Mouse (Mus musculus) granulocyte monocyte progenitor cell, adult 5-6 weeks (primary cell): Measurements from ENCODE around the gene Fam13c. TPM values are rescaled to one million over a fixed set of nuclear protein-coding genes. Genes with fewer than 3 reads are reported as not detected.
"Not testable (repeated sequence)": the region's sequence is repeated elsewhere in the genome, so short reads cannot be mapped to it uniquely, and the experiment has no call there.

ENCODE experiments used
- ATAC-seq: replicated peaks from 2 replicates; pipeline ENCODE4 v1.8.0; 2016; ENCODE audit warnings: mild to moderate bottlenecking, moderate TSS enrichment, inconsistent platforms; ENCODE audit not compliant: poor library complexity, severe bottlenecking
- total RNA-seq, 2 experiments: library from RNA; stranded (forward) in 1 of 2; stranded (reverse) in 1 of 2; fragments of 200-712, 200-1000 nt in 1 of 2; fragments of >200 nt in 1 of 2; fragmentation: Nextera tagmentation in 1 of 2; gene quantifications; 2 replicates each; pipeline ENCODE4 v1.2.3; 2014 to 2017

The Fam13c gene
- not detected in 2 replicates for total RNA-seq (2014; fragmentation: Nextera tagmentation)
- not detected in 2 replicates for total RNA-seq (2017)

DNA sequence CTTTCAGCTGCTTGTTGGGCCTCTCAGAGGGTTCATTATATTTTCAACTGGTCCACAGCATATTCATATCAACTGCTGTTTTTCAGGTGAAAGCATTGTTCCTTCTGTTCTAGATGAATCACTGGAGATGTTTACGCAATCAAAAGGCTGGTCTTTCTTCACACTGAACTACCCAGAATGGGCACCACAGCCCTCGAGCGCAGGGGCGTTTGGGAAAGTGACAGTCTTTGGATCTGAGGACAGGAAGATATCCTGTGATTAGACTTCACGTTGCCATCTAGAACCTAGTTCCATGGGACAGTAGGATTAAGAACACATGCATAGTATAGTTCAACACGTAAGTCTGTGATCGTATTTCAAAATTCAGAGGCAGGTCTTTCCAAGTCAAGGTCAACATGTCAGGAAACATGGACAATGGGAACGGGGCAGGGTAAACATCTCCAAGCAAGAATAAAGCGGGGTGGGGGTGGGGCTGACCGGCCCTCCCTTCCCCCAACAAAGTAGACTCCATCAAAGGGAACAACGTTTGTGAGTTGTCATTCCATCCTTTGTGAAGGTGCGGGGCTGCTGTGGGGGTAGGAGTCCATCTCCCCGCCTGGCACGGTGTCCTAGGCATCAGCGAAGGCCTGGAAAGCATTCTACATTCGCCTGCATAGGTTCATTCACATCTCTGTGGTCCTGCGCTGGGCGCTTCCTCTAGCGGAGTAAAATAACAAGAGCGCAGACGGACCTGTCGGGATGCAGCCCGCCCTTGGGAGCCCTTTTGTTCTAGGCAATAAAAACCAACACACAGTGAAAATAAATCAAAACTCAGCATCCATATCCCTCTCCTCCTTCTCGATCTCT is at the start of gene Fam13c:
Gene Fam13c (plus strand): TSS at position 806 of the 846 bp plus-strand sequence.
- no peak for ATAC-seq

DNA sequence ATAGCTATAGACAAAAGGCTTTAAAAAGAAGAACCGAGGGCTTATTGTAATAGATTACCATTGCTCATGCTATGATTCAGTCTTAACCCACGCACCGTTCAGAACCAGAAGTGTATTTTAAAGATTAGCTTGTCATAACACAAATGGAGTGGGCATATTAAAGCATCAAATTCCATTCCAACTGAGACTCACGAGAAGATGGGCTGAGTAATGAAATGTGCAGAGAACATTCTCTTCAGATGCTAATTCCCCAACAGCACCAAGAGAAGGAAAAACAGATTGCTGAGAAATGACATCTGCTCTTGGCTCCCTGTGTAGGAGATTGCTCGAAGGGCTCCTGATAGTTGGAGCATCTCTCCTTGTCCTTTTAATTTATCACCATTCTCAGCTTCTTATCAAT is 44.4 kb upstream of the Fam13c start:
- ATAC-seq: no peak

DNA sequence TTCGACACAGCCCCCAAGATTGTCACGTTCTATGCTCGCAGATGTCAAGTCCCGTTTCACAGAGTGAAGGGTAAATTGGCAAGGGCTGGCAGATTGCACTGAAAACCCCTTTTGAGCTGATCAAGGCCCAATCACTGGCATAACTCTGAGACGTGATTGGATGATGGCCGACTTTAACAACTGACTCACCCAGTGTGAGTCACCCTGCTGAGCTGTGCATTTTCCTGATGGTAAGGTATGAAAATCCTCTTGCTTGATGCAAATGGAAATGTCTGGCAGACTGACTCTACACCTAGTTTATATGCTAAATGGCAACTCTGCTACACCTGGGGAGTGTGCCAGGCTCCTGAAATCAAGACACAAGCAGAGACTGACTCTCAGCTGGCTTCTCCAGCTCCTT is 42.1 kb upstream of the Fam13c start:
- no peak for ATAC-seq

DNA sequence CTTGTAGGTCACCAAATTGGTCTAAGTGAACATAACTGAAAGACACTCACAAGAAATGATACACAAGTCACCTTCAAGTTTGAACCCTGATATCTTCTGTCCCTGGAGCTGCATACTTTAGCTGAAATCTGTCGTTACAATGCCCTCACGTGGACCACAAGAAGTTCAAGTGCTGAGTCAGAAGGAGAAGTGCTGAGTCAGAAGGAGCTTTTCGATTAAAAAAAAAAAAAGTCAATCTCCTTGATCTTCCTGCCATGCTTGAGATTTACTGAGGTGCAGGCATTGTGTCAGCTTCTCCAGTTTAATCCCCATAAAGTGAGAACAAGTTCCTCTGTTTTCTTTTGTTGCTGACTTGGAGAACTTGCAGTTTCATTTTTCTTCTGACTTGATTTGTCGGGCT is 38.3 kb upstream of the Fam13c start:
- no peak for ATAC-seq

- ATAC-seq: no peak
Measured at GRCm38 (mm10) chr10:70402711-70403110, 37.6 kb upstream of the Fam13c start.

GRCm38 (mm10) chr10:70417811-70418486 is 22.3 kb upstream of the Fam13c start:
- no peak for ATAC-seq

GRCm38 (mm10) chr10:70419282-70420264 is 20.7 kb upstream of the Fam13c start:
- no peak for ATAC-seq

GRCm38 (mm10) chr10:70426373-70426772 is 13.9 kb upstream of the Fam13c start:
- ATAC-seq: no peak

DNA sequence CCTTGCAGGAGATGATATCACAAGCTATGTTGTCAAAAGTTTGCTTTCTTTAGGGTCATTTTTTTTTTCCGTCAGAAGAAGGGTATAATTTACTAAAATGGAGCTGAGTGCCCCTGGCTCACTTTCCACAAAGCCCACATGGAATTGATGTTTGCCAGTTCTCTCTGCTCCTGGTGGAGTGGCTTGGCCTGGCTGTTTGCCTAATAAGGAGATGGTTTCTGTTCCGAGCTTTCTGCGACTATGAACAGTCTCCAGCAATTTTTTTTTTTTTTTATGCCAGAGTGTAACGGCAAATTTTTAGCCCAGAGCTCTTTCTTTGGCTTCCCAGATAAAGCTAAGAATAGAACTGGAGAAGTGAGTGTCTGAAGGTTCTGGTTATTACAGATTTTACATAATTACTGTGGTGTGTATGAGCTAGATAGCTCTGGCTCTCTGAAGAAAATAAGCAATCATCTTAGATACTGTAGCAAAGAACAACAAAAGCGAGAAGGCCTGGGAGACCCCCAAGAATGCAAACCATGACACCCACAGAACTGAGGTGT is 12.1 kb upstream of the Fam13c start:
- ATAC-seq: no peak

DNA sequence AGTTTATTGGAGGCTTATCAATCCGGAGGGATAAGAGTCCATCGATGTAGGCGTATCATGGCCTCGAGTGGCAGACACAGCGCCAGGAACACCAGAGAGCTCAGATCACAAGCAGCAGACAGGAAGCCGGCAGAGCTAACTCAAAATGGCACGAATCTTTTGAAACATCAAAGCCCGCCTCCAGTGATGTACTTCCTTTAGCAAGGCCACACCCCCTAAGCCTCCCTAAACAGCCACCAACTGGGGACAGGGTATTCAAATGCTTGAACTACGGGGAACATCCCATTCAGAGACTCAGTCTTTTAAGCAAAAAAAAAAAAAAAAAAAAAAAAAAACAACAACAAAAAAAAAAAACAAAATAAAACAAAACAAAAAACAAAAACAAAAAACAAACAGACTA is 10.9 kb upstream of the Fam13c start:
- no peak for ATAC-seq

- ATAC-seq: no peak
Measured at GRCm38 (mm10) chr10:70433334-70433733, 6.9 kb upstream of the Fam13c start.

GRCm38 (mm10) chr10:70433736-70434135 is 6.5 kb upstream of the Fam13c start:
- ATAC-seq: not testable (repeated sequence)

DNA sequence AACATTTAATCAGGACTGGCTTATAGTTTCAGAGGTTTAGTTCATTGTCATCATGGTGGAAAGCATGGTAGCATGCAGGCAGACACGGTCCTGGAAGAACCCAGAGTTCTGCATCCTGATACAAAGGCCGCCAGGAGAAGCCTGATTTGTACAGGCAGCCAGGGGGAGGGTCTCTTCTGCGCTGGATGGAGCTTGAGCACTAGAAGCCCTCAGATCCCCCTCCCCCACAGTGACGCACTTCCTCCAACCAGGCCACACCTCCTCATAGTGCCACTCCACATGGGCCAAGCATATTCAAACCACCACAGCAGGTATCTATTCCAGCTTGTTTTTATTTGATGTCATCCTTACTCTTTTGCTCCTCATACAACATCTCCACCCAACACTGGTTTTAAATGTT is 3.6 kb upstream of the Fam13c start:
- ATAC-seq: no peak

- ATAC-seq: no peak
Measured at GRCm38 (mm10) chr10:70437289-70437688, 3.0 kb upstream of the Fam13c start.

- ATAC-seq: no peak
Measured at GRCm38 (mm10) chr10:70440639-70441461, 569 bp downstream of the Fam13c start.

DNA sequence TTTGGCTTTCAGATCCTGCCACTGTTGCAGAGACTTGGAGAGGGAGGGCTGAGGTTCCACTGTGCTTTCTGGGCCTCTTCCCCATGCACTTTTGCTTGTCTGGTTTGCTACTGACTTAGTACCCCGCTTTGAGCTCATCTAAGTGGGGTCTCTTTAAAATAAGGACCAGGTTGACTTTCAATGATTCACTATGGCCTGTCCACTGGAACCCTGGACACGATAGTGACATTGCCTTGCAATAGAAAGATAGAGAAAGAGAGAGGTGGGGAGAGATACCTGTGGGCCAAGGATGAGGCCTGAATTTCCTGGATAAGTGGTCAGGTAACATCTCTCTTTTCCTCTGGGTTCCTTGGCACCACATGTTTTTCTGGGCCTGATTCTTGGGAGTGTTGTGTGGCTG is 1.9 kb downstream of the Fam13c start:
- no peak for ATAC-seq

- ATAC-seq: no peak
Measured at GRCm38 (mm10) chr10:70442623-70443022, 2.3 kb downstream of the Fam13c start.

DNA sequence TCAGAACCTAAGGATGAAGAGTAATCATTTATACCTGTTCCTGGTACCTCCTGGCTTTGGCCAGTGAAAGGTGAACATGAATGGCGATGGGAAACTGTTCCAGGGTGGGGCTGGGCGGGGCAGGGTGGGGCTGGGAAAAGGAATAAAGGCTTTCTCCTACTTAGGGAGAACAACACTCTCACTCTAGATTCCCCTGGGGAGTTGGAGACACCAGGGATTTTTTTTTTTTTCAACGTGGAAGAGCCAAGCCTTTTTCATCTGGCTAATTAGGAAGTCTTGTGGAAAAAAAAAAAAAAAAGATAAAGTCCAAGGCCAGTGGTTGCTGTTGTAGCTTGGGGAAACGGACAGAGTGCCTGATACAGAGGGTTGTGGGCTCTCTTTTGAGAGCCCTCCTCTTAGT is 7.5 kb downstream of the Fam13c start:
- ATAC-seq: no peak

DNA sequence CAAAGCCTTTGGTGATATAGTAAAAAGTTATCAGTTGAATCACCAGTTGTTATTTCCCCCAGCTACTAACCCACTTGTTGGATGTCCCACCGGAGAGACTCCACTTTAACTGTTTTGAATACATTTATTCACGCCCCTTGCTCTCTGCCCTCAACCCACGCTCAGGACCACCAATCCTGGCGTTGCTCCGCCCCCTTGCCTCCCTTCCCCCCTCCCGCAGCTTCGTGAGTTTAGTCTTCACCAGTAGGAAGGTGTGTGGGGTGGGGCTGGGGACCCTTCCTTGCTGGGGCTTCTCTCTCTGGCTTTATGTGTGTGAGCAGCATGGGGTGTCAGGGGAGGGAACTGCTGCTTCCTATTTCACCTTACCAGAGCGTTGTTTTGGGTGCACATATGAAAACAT is 8.9 kb downstream of the Fam13c start:
- no peak for ATAC-seq
